Mouse (Mus musculus) C2C12 (cell line): ENCODE measurements around the gene Cyp1a1. TPM values are rescaled to one million over a fixed set of nuclear protein-coding genes. Genes with fewer than 3 reads are reported as not detected.

Source experiments
- H3K27me3 ChIP-seq: one replicate; pipeline ENCODE4 v1.6.1; 2011; ENCODE audit not compliant: control insufficient read depth, insufficient read depth, insufficient read length
- H3K36me3 ChIP-seq: one replicate; pipeline ENCODE4 v1.6.1; 2011; ENCODE audit not compliant: control insufficient read depth, insufficient read depth
- H3K4me3 ChIP-seq: one replicate; pipeline ENCODE4 v1.5.1; 2011; ENCODE audit warnings: mild to moderate bottlenecking, control low read depth; ENCODE audit not compliant: poor library complexity, insufficient read depth, severe bottlenecking
- H3K79me2 ChIP-seq: one replicate; pipeline ENCODE4 v1.6.1; 2011; ENCODE audit not compliant: control insufficient read depth, insufficient read depth
- H3K79me3 ChIP-seq: one replicate; pipeline ENCODE4 v1.6.1; 2011; ENCODE audit warnings: low read depth, control low read depth
- H3ac ChIP-seq: one replicate; pipeline ENCODE3; 2011; ENCODE audit warnings: low read depth; ENCODE audit not compliant: control insufficient read depth, insufficient read length
- CEBPB ChIP-seq: IDR thresholded peaks from one replicate; pipeline ENCODE4 v1.6.1; 2011; ENCODE audit warnings: low read depth, mild to moderate bottlenecking, control low read depth, moderate library complexity
- CTCF ChIP-seq: IDR thresholded peaks from one replicate; pipeline ENCODE4 v1.5.1; 2011; ENCODE audit not compliant: control insufficient read depth, insufficient read depth, insufficient read length
- FOSL1 ChIP-seq: IDR thresholded peaks from one replicate; pipeline ENCODE4 v1.8.0; 2011; ENCODE audit warnings: mild to moderate bottlenecking, low read length; ENCODE audit not compliant: poor library complexity, insufficient read depth, severe bottlenecking
- MAX ChIP-seq: IDR thresholded peaks from one replicate; pipeline ENCODE4 v1.6.1; 2011; ENCODE audit warnings: mild to moderate bottlenecking, control low read depth
- MYOD1 ChIP-seq: IDR thresholded peaks from one replicate; pipeline ENCODE4 v1.6.1; 2011; ENCODE audit warnings: low read depth; ENCODE audit not compliant: control insufficient read depth, insufficient read length
- MYOG ChIP-seq: IDR thresholded peaks from one replicate; pipeline ENCODE4 v1.6.1; 2011; ENCODE audit not compliant: control insufficient read depth, insufficient read length; ENCODE audit errors: extremely low read depth
- USF1 ChIP-seq: IDR thresholded peaks from one replicate; pipeline ENCODE4 v1.6.1; 2011; ENCODE audit warnings: low read depth, mild to moderate bottlenecking, control low read depth, moderate library complexity
- polyA plus RNA-seq: library from polyadenylated mRNA; unstranded; fragments of >200 nt; fragmentation: generic; extraction: Trizol; gene quantifications from one replicate; pipeline ENCODE4 v1.2.1, GENCODE M21; 2012; ENCODE audit warnings: missing spikeins

The Cyp1a1 gene
- polyA plus RNA-seq, 1 experiment: 0.14 TPM

DNA sequence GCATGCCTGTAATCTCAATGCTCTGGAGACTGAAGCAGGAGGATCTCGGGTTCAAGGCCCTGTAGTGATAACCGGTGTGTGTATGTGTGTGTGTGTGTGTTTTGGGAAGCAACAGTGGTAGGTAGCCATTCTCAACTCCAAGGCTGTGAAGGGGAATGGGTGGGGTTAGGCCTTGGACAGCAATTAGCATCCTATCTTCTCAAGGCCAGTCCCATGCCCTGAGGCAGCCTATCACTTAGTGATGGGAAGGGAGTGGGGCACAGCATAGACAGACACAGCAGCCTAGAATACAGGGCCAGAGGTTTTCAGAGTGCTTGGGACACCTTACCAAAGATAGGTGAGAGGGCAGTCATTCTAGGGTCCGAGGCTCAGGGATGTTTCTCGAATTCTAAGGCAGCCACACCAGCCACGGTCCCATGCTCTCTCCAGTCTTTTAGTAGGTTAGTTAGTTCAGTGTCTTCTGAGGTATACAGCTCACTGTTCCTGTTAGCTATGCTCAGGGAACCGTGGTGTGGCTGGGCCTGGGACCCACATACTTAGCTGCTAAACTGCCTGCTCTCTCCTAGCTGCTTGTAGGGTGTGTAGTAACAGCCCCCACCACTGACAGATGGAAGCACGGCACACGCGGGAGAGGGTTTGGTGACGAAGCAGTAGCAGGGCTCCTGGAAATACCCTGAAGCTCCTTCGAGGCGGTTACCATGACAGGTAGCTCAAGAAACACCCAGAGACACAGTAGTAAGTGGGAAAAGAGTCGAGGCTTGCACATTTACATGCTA lies 45.8 kb upstream of the Cyp1a1 start:
- Histone ChIP-seq H3K36me3 (peaks cover 7% of the 10 kb centered on the region), H3K4me3 (no peak overlapping the region), H3K79me2 (peaks cover 84% of the 10 kb centered on the region), H3ac (no peak overlapping the region), H3K27me3 (no peaks in the 10 kb centered on the region), H3K79me3 (peaks cover 75% of the 10 kb centered on the region)
- TF ChIP-seq CTCF: no peak
- TF ChIP-seq FOSL1: no peak
- no peak for TF ChIP-seq USF1
- TF ChIP-seq CEBPB: no peak
- TF ChIP-seq MAX: no peak
- TF ChIP-seq MYOG: no peak
- no peak for TF ChIP-seq MYOD1

- Histone ChIP-seq H3K27me3 (no peaks in the 10 kb centered on the region), H3K4me3 (no peak overlapping the region), H3K36me3 (peaks cover 7% of the 10 kb centered on the region), H3K79me2 (peaks cover 71% of the 10 kb centered on the region), H3ac (peak overlapping the region; percentile 19), H3K79me3 (peaks cover 62% of the 10 kb centered on the region)
- TF ChIP-seq CEBPB (no peak), MYOG (no peak), FOSL1 (no peak), MYOD1 (no peak), MAX (no peak), CTCF (no peak), USF1 (no peak)
These were observed 44.4 kb upstream of the Cyp1a1 start for GRCm38 (mm10) chr9:57643169-57643855.

DNA sequence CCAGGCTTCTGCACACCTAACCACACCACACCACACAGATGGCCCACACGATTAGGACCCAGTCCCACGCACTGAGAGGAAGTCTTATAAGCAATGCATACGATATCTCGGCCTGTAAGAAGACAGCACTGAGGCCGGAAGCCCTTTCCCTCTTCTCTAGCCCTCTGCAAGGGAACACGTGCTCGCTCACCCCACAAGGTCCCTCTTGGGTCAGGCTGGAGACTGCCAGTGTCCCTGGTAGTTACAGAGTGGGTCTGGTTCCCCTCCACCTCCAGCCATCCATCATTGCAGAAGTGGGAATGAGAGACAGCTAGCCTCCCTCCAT lies 43.9 kb upstream of the Cyp1a1 start:
- Histone ChIP-seq H3ac (peak overlapping the region; percentile 19), H3K36me3 (peaks cover 7% of the 10 kb centered on the region), H3K79me3 (peaks cover 57% of the 10 kb centered on the region), H3K79me2 (peaks cover 66% of the 10 kb centered on the region), H3K27me3 (no peaks in the 10 kb centered on the region), H3K4me3 (no peak overlapping the region)
- TF ChIP-seq MYOD1 (no peak), USF1 (no peak), CEBPB (no peak), MAX (no peak), MYOG (no peak), CTCF (no peak), FOSL1 (no peak)

DNA sequence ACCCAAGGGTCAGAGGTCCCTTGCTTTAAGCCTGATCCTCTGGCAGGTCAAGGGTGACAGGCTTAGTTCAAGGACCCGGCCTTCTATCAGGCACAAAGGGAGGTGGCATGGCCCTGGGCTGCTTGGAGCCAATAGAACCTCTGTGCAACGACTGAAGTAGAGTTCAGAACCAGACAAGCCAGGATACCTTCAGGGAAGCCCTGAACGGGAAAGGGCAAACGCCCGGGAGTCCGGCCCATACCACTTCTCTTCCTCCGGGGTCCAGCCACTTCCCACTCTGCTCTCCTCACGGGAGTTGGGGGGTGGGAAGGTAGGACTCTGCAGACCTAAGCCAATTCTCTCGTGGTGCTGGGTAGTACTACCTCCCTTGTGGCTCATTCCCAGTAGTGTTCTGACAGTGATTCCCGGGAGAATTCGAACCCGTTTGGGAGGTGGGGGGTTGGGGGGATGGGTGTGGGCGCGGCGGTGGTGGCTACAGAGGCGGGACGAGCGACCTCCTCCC lies 43.2 kb upstream of the Cyp1a1 start:
- Histone ChIP-seq H3K36me3 (peaks cover 7% of the 10 kb centered on the region), H3K79me3 (peaks cover 50% of the 10 kb centered on the region), H3K4me3 (peak overlapping the region; percentile 79), H3K27me3 (no peaks in the 10 kb centered on the region), H3K79me2 (peaks cover 59% of the 10 kb centered on the region), H3ac (peak overlapping the region; percentile 98)
- TF ChIP-seq FOSL1 (no peak), MYOG (no peak), USF1 (no peak), MYOD1 (no peak), CEBPB (no peak)

GRCm38 (mm10) chr9:57644944-57645893 lies 42.5 kb upstream of the Cyp1a1 start:
- Histone ChIP-seq H3K36me3 (peaks cover 7% of the 10 kb centered on the region), H3K4me3 (peak overlapping the region; percentile 79), H3K79me2 (peaks cover 52% of the 10 kb centered on the region), H3K79me3 (peaks cover 43% of the 10 kb centered on the region), H3K27me3 (no peaks in the 10 kb centered on the region), H3ac (peak overlapping the region; percentile 98)
- no peak for TF ChIP-seq FOSL1
- TF ChIP-seq MYOG: no peak
- peak; percentile 99 for TF ChIP-seq CTCF
- peak; percentile 71 for TF ChIP-seq MAX

- Histone ChIP-seq H3K79me3 (peaks cover 33% of the 10 kb centered on the region), H3K79me2 (peaks cover 37% of the 10 kb centered on the region), H3ac (no peak overlapping the region), H3K27me3 (no peaks in the 10 kb centered on the region), H3K36me3 (peaks cover 5% of the 10 kb centered on the region), H3K4me3 (no peak overlapping the region)
- TF ChIP-seq FOSL1: no peak
- TF ChIP-seq CEBPB: no peak
- TF ChIP-seq CTCF: no peak
- no peak for TF ChIP-seq MAX
- no peak for TF ChIP-seq USF1
- no peak for TF ChIP-seq MYOG
- TF ChIP-seq MYOD1: no peak
These were observed 41.1 kb upstream of the Cyp1a1 start for GRCm38 (mm10) chr9:57646551-57647103.
